Mouse (Mus musculus) midbrain, embryonic 15.5 days (tissue): ENCODE measurements around the gene Ranbp6. TPM values are rescaled to one million over a fixed set of nuclear protein-coding genes. Genes with fewer than 3 reads are reported as not detected.

Source experiments
- ATAC-seq: fragments of 200-750 bp; cut with Nextera tagmentation; replicated peaks from 2 replicates; pipeline ENCODE4 v1.8.0; 2017; ENCODE audit warnings: moderate TSS enrichment
- H3K27ac ChIP-seq: fragments of 300-500 bp; sonication (generic); 2 replicates; pipeline ENCODE4 v1.5.1; 2015; ENCODE audit warnings: mild to moderate bottlenecking, inconsistent platforms
- H3K27me3 ChIP-seq: fragments of 300-500 bp; sonication (generic); replicated peaks from 2 replicates; pipeline ENCODE4 v1.6.1; 2015; ENCODE audit warnings: inconsistent platforms
- H3K36me3 ChIP-seq: fragments of 300-500 bp; sonication (generic); replicated peaks from 2 replicates; pipeline ENCODE4 v1.6.1; 2015; ENCODE audit warnings: inconsistent platforms
- H3K4me1 ChIP-seq: fragments of 300-500 bp; sonication (generic); 2 replicates; pipeline ENCODE4 v1.6.1; 2015; ENCODE audit warnings: inconsistent platforms
- H3K4me2 ChIP-seq: fragments of 300-500 bp; sonication (generic); 2 replicates; pipeline ENCODE4 v1.6.1; 2015; ENCODE audit warnings: inconsistent platforms, mild to moderate bottlenecking, moderate library complexity
- H3K4me3 ChIP-seq: fragments of 300-500 bp; sonication (generic); 2 replicates; pipeline ENCODE4 v1.5.1; 2015; ENCODE audit warnings: mild to moderate bottlenecking, inconsistent platforms
- H3K9ac ChIP-seq: fragments of 300-500 bp; sonication (generic); 2 replicates; pipeline ENCODE4 v1.6.1; 2015; ENCODE audit warnings: mild to moderate bottlenecking, inconsistent platforms
- H3K9me3 ChIP-seq: fragments of 300-500 bp; sonication (generic); 2 replicates; pipeline ENCODE4 v1.6.1; 2016; ENCODE audit warnings: inconsistent platforms
- WGBS: fragments of 180-500 bp; shearing (Covaris S2); methylation state at CpG from one replicate; pipeline ENCODE4 v1.1.7; 2015; ENCODE audit warnings: mixed read lengths; 5-methylcytosine and 5-hydroxymethylcytosine counted together
- polyA plus RNA-seq: library from polyadenylated mRNA; unstranded; fragments of >200 nt; fragmentation: Nextera tagmentation; extraction: Ambion mirVana; gene quantifications from 2 replicates; pipeline ENCODE4 v1.2.1, GENCODE M21; 2015

The Ranbp6 gene
- polyA plus RNA-seq, 1 experiment from 2014 or later: 52.4 TPM

DNA sequence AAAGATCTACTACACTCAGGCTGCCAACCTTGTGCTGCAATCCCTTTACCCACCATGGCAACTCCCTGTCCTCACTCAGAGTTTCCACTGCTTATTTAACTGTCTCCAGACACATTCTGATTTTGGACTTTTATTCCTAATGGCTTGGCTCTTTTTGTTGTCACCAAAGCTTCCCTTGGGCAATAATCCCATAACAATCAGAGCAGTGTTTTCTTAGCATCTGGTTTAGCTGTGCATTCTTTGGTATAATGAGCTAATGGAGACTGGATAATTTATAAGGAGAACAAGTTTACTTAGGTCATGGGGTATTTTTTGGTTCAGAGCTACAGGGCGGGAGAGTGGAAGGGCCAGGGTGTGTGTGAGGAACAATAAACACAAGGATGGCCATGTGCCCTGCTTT lies 25.4 kb upstream of the Ranbp6 start:
- H3K36me3 ChIP-seq: no peaks in the 10 kb centered on the region
- no peak overlapping the region for H3K4me2 ChIP-seq
- no peaks in the 10 kb centered on the region for H3K9me3 ChIP-seq
- no peak overlapping the region for H3K27ac ChIP-seq
- peaks cover 2% of the 10 kb centered on the region; the same call in 1 of the 2 replicates for H3K4me1 ChIP-seq
- no peak overlapping the region for H3K9ac ChIP-seq
- no peak for ATAC-seq
- no peak overlapping the region for H3K4me3 ChIP-seq
- WGBS: 56% methylated on average over 1 of the region's 1 CpGs
- no peaks in the 10 kb centered on the region for H3K27me3 ChIP-seq

DNA sequence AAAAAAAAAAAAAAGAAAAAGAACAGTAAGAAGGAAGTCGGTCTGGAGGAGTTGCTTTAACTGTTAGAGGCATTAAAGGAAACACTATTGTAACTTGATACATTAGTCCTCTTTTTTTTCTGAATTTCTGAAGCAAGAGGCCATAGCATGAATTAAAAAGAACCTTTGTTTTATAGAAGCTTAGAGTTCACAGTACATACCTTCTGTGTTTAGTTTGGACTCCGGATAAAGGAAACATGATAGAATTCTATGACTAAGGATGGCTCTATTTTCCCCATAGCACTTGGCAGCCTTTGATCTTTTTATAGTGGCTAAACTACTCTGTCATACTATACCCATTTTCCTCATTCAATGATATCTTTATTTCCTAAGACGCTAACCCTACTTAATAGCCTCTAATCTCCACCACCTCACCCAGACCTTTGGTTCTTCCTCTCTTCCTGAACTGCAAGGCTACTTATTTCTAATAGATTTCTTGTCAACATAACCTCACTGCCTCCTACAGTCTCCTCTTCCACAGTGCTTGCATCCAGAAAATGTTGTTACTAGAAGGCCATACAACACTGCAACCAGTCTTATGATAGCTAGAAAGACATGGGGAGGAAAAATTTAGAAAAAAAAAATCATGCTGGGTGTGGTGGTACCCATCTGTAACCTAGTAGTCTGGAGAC lies 22.7 kb upstream of the Ranbp6 start:
- ATAC-seq: no peak
- H3K9ac ChIP-seq: no peak overlapping the region
- no peaks in the 10 kb centered on the region for H3K4me1 ChIP-seq
- 64% methylated on average over 3 of the region's 3 CpGs for WGBS
- no peak overlapping the region for H3K27ac ChIP-seq
- no peak overlapping the region for H3K4me2 ChIP-seq
- no peaks in the 10 kb centered on the region for H3K27me3 ChIP-seq
- no peak overlapping the region for H3K4me3 ChIP-seq
- no peaks in the 10 kb centered on the region for H3K36me3 ChIP-seq
- no peaks in the 10 kb centered on the region for H3K9me3 ChIP-seq

- ATAC-seq: no peak
- no peaks in the 10 kb centered on the region for H3K36me3 ChIP-seq
- 73% methylated on average over 2 of the region's 2 CpGs for WGBS
- H3K4me3 ChIP-seq: no peak overlapping the region
- no peak overlapping the region for H3K4me2 ChIP-seq
- no peaks in the 10 kb centered on the region for H3K9me3 ChIP-seq
- H3K27ac ChIP-seq: no peak overlapping the region
- H3K9ac ChIP-seq: no peak overlapping the region
- no peaks in the 10 kb centered on the region for H3K27me3 ChIP-seq
- no peaks in the 10 kb centered on the region for H3K4me1 ChIP-seq
Measured at GRCm38 (mm10) chr19:29830911-29831310, 18.1 kb upstream of the Ranbp6 start.

DNA sequence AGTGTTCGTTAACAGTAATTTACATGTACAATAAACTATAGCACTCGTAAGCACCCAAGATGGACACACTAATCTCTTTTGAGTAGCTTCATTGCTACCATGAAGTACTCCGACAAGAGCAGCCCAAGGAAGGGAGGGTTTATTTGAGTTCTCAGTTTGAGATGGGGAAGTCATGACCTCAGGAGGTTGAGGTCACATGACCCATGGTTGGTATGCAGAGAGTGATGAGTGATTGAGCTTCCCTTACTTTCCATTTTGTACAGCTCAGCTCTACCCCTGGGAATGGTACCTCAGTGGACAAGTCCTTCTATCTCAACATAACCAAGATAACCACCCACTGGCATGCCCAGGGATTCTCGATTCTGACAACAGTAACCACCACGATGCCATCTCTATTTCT lies 15.8 kb upstream of the Ranbp6 start:
- Histone ChIP-seq H3K4me3 (no peak overlapping the region), H3K27me3 (no peaks in the 10 kb centered on the region), H3K4me2 (no peak overlapping the region), H3K4me1 (no peaks in the 10 kb centered on the region), H3K9ac (no peak overlapping the region), H3K36me3 (no peaks in the 10 kb centered on the region), H3K27ac (no peak overlapping the region), H3K9me3 (no peaks in the 10 kb centered on the region)
- WGBS: 87% methylated on average over 5 of the region's 5 CpGs
- no peak for ATAC-seq

DNA sequence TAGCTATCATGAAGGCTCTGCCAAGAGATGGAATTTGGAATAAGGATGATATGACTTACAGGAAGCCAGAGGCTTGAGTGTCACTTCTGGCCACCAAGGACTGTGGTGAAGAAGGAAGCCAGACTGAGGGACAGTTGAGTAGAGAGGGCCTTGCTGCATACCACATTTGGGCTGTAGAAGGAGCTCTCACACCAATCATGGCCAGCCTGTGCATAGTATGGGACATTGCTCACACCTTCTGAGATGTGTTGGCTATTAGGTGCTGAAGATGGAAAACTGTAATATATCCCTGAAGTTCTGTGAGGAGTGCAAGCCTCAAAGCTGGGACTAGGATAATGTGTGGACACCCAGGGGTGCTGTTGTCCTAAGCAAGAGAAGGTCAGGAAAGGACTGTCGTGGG lies 13.9 kb upstream of the Ranbp6 start:
- H3K4me2 ChIP-seq: no peak overlapping the region
- H3K9ac ChIP-seq: no peak overlapping the region
- no peaks in the 10 kb centered on the region for H3K36me3 ChIP-seq
- peak; percentile 89 for ATAC-seq
- 85% methylated on average over 1 of the region's 1 CpGs for WGBS
- H3K27me3 ChIP-seq: no peaks in the 10 kb centered on the region
- no peak overlapping the region for H3K4me3 ChIP-seq
- H3K4me1 ChIP-seq: no peaks in the 10 kb centered on the region
- no peak overlapping the region for H3K27ac ChIP-seq
- H3K9me3 ChIP-seq: no peaks in the 10 kb centered on the region

DNA sequence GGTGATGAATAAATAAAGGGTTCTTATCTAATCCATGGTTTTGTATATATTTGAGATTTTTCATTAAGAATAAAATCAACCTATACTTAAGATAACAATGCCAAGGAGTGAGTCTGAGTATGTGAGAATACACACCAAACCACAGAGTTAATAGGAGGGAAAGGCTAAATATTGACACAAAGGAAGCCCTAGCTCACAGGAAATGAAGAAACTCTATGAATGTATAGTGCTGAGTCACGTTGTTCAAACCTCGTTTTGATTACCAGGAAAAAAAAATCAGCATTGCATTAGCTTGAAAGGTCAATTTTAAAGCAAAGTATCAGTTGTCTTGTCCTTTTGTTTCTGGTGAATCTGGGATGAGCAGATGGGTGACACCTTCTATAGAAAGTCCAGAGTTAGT lies 12.2 kb upstream of the Ranbp6 start:
- WGBS: 63% methylated on average over 2 of the region's 2 CpGs
- Histone ChIP-seq H3K27ac (no peak overlapping the region), H3K36me3 (no peaks in the 10 kb centered on the region), H3K4me1 (no peaks in the 10 kb centered on the region), H3K27me3 (no peaks in the 10 kb centered on the region), H3K9me3 (no peaks in the 10 kb centered on the region), H3K9ac (no peak overlapping the region), H3K4me3 (no peak overlapping the region), H3K4me2 (no peak overlapping the region)
- ATAC-seq: no peak

- WGBS: 47% methylated on average over 6 of the region's 6 CpGs
- H3K9me3 ChIP-seq: no peaks in the 10 kb centered on the region
- no peaks in the 10 kb centered on the region for H3K27me3 ChIP-seq
- no peaks in the 10 kb centered on the region for H3K36me3 ChIP-seq
- no peak overlapping the region for H3K27ac ChIP-seq
- H3K4me1 ChIP-seq: no peaks in the 10 kb centered on the region
- no peak overlapping the region for H3K4me3 ChIP-seq
- no peak overlapping the region for H3K9ac ChIP-seq
- H3K4me2 ChIP-seq: no peak overlapping the region
- no peak for ATAC-seq
Measured at GRCm38 (mm10) chr19:29824034-29824700, 11.4 kb upstream of the Ranbp6 start.

- H3K9ac ChIP-seq: no peak overlapping the region
- WGBS: 70% methylated on average over 12 of the region's 12 CpGs
Measured at GRCm38 (mm10) chr19:29823456-29824010, 10.8 kb upstream of the Ranbp6 start.

DNA sequence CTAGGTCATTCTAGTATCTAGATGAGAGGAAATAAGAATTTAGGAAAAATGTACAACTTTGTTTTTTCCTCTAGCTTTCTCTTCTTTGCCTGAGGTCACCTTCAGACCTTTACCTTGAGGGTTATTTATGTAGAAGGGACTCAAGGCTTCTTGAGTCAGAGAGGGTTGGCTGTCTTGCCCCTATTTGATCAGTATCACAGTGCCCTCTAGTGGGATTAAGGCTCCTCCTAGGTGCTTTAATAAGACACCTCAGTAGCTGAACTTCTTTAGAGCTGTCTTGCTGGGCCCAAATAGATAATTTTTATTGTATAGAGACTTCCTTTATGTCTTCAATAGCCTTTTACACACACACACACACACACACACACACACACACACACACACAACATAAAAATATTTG lies 8.2 kb upstream of the Ranbp6 start:
- ATAC-seq: no peak
- no peak overlapping the region for H3K4me3 ChIP-seq
- no peaks in the 10 kb centered on the region for H3K9me3 ChIP-seq
- no peak overlapping the region for H3K4me2 ChIP-seq
- no peaks in the 10 kb centered on the region for H3K27me3 ChIP-seq
- H3K9ac ChIP-seq: no peak overlapping the region
- H3K4me1 ChIP-seq: no peaks in the 10 kb centered on the region
- no peaks in the 10 kb centered on the region for H3K36me3 ChIP-seq
- no peak overlapping the region for H3K27ac ChIP-seq

More at GRCm38 (mm10) chr19:29823456-29824010, 10.8 kb upstream of the Ranbp6 start:
- ATAC-seq: no peak
- H3K27me3 ChIP-seq: no peaks in the 10 kb centered on the region
- no peak overlapping the region for H3K4me3 ChIP-seq
- no peaks in the 10 kb centered on the region for H3K9me3 ChIP-seq
- no peak overlapping the region for H3K27ac ChIP-seq
- no peaks in the 10 kb centered on the region for H3K36me3 ChIP-seq
- no peak overlapping the region for H3K4me2 ChIP-seq
- H3K4me1 ChIP-seq: no peaks in the 10 kb centered on the region

DNA sequence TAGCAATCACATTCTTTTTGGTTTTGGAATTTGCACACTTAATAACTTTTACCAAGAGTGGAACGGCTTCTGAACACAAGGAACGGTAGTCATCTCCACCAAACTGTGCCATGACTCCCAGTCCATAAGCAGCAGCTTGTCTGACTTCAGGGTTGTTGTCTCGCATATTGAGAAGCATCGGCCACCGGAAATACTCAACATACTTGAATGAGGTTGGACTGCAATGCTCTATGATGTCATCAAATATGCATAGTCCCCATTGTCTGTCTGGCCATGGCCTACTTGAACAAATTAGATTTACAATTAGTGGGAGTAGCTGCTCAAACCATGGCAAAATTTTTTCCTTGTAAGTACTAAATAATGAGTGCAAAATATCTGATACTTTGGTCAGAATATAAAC lies 2.8 kb downstream of the Ranbp6 start:
- Histone ChIP-seq H3K4me1 (peaks cover 43% of the 10 kb centered on the region), H3K4me3 (no peak overlapping the region), H3K36me3 (peaks cover 18% of the 10 kb centered on the region), H3K27ac (no peak overlapping the region), H3K27me3 (no peaks in the 10 kb centered on the region), H3K9me3 (no peaks in the 10 kb centered on the region), H3K4me2 (no peak overlapping the region), H3K9ac (no peak overlapping the region)
- WGBS: 92% methylated on average over 5 of the region's 5 CpGs
- no peak for ATAC-seq

DNA sequence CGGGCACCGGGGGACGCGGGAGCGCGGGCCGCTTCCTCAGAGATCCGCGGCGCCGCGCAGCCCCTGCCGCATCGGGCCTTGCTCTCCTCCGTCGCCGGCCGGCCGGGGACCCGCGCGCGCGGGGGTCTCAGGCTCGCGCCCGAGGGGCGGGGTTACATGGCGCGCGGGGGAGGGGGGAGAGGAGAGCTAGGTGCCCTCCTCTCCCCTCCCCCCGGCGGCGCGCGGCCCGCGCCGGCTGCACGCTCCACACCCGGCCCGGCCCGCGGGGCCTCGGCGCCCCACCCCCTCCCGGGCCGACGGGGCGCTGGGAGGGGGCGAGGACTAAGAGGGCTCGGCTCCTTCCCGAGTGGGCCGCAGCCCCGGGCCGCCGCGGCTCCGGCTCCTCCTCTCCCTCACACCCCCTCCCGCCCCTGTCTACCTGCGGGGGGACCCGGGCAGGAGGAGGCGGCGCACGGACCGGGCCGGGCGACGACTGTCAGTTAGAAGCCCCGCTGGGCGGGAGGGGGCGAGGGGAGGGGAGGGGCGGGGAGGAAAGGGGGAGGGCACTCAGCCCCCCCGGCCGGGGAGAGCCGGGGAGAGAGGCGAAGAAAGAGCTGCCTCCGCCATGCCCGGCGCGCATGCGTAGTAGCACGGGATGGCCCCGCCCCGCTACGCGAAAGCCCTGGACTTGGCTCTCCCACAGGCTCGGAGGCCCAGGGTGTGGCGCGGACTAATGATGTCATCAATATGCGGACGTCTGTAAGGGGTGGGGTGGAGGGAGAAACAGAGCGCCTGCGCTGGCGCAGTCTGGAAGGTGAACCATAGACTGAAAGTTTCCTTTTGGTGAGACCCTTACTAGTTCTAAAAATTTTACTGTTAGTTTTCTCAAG lies 6.6 kb downstream of the Ranbp6 start, which contains the start of gene 9930021J03Rik:
9930021J03Rik (minus strand) TSS at position 73 of the 869 bp plus-strand sequence.
- H3K27me3 ChIP-seq: no peaks in the 10 kb centered on the region
- H3K4me2 ChIP-seq: peak within 1 kb of the TSS; percentile 96
- peaks cover 18% of the 10 kb centered on the region for H3K36me3 ChIP-seq
- H3K9ac ChIP-seq: peak within 1 kb of the TSS; percentile 82
- H3K4me1 ChIP-seq: peaks cover 50% of the 10 kb centered on the region
- H3K9me3 ChIP-seq: no peaks in the 10 kb centered on the region
- peak within 1 kb of the TSS; percentile 95 for H3K4me3 ChIP-seq
- H3K27ac ChIP-seq: peak within 1 kb of the TSS; percentile 96
- under 1% methylated on average over 70 of the region's 95 CpGs for WGBS
- peak; percentile 95 for ATAC-seq
